Mouse (Mus musculus) cerebellum, postnatal 36 days (tissue): ENCODE results near the gene Crtac1.

ENCODE experiments used
- DNase-seq, 2 experiments: peaks; one replicate each; pipeline ENCODE4 v3.0.0; 2021 to 2022; ENCODE audit warnings: mixed read lengths in 2 of 2

The Crtac1 gene

DNA sequence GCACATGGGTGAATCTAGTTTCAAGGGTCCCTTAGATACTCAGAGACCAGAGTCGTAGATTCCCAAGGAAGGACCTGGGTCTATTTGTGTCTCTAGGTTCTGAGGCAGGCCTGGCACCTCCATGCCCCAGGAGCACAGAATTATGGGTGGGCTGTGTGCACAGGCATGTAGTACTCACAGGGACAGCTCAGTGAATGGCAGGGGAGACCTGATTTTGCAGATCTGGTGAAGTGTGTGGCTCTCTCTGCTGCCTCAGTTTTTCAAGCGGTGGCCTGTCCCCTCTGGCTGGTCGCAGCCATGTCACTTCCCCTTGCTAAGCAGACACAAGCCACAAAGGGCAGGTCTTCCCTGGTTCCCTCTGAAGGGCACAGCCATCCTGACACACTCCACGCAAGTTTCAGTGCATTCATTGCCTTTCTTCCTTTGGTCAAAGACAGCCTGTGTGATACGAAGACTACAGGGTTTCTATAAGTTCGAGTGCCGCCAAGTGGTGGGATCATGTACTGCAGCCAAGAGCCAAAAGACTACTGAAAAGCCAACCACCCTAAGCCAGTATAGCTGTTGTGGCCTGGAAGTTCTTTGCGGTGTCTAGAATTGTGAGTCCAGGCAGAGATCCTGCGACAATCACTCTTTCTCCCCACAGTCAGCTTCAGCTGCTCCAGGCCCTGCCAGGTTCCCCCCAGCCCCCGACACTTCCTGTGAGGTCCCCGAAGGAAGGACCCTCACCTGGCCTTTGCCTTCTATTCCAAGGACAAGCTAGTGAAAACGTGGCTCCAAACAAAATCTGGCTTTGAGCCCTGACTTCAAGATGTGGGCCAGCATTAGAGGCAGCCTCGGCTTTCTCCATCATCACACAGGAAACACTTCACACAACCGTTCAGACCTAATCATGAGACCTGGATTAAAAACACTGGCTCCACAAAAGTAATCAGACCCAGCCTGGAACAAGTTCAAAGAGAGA, 159.3 kb downstream of the Crtac1 start:
- peak; percentile 91 to 98 for DNase-seq

DNA sequence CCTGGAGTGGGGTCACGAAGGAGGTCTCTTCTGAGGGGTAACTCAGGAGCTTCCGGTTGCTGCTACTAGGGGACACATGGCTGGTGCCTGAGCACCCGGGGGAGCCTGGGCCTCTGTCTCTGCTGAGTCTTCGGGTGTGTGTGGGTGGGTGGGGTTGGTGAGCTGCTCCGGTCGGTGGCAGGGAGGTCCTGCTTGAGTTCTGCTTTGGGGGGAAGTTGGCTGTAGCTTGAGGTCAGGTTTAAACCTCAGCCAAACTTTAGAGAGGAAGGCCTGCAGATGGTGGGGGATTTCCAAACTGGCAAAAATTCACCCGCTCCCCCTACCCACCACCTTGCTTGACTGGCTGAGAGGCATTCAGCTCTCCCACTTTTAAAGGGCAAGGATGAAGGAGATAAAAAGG, 160.4 kb downstream of the Crtac1 start:
- peak in 1 of 2 experiments; percentile 20 for DNase-seq

DNA sequence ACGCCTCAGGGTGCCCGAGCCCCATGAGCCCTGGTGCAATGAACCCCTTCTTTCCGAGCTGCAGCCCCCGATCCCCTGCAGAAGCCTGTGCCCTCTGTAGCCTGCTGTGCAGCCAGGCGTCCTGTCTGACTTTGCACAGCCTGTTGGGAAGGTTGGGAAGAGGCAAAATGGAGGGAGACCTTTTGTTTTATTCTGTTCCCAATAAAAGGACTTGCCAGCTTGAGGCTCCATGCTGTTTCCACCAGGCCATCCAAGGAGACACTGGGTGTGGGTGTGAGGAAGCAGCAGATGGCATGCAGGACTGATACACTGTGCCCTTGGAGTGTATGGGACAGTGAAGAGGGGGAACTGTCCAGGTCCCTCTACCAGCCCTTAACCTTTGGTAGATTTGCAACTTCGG, 161.5 kb downstream of the Crtac1 start:
- peak; percentile 61 to 66 for DNase-seq

DNA sequence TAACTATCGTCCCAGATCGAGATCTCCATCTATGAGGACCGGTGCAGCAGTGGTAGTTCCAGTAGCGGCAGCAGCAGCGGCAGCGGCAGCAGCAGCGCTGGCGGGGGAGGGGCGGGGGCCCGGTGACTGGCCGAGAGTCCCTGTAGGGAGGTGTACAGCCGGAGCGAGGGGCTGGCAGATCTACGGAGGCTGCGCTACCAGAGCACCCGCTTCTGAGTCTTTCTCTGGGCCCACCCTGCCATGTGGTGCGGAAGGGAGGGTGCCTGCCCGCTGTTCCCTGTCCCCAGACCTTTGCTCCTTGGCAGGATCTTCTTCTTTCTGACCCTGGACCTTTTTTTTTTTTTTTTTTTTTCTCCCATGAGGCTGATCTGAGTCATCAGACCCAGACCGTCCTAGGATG, 163.2 kb downstream of the Crtac1 start:
- peak in 1 of 2 experiments; percentile 40 for DNase-seq

DNA sequence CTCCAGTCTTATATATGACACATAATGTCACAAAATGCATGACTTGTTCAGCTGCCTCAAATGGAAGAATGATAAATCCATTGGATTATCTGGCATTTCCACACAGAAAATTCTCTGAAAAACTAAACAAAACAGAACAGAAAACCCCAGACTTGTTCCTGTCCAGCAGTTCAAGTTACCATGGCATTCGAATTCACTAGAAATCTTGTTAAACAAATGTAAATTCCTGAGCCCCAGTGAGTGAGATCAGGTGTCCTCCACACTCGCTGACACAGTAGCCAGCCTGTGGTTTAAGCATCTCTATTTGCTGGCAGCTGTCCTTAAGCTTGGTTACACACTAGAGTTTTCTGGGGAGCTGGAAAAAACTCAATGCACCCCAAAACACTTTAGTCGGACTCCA, 168.1 kb downstream of the Crtac1 start:
- no peak for DNase-seq

DNA sequence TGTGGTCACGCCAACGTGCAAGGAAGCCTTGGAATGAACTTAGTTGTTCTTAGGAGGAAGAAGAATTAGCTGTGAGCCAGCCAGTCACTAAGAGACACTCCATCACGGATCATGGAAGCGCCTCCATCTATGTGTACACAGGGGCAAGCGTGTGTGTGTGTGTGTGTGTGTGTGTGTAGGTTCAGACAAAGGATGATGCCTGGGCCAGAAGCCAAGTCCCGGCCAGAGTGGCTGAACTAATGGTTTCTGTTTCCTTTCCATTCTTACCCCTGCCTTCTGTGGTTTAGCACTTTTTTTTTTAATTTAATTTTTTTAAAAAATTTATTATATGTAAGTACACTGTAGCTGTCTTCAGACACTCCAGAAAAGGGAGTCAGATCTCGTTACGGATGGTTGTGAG, 171.1 kb downstream of the Crtac1 start:
- DNase-seq = peak; percentile 23 to 43

DNA sequence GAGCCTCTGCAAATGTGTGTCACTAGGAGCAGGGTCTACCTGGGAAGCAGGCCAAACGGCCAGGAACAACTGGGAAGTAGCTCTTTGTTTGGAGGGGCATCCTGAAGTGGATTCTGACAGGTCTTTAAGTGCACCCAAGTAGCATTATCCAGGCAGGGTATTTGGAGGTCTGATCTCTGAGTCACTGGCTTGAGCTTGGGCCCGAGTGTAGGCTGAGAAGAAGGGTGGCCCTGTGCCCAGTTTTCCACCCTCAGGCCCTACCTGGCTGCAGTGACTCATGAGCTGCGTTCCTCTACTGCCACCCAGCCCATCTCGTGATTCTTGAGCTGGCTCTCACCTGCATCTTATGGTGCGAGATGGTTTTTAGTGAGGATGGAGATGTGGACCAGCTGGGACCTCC, 173.0 kb downstream of the Crtac1 start:
- peak; percentile 86 to 91 for DNase-seq

DNA sequence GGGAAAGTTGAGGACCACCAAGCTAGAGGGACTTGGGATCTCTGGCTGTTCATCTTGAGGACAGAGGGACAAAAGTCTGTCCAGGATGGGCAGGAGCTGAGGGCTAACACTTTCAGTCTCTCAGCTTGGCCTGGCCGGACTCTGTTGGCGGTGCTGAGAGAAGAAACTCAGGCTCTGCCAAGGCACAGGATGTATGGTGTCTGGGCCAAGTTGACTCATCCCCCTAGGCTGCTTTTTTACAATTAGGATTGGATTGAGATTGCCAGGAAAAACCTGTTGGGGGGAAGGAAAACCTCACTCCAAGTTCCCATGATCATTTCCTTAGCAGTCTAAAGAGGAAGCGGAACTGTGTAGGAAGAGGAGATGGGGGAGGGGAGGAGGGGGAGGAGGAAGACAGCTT, 173.6 kb downstream of the Crtac1 start:
- DNase-seq = peak; percentile 76 to 78

DNA sequence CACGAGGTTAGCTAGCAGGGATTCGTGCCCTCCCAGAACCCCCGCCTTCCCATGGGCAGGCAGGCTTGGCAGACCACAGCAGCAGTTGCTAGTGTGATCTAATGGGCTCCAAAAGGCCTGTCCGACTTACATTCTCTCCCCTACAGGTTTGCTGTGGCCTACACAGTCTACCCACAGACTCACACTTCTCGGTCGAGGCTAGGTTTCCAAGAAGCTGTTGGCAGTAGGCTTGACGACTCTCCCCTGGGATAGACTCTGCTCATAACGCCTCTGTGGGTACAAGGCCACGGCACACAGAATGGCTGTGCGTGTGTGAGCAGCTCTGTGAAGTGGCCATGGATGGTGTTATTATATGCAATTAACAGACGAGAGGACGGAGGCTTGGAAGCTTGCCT, 174.3 kb downstream of the Crtac1 start:
- no peak for DNase-seq

DNA sequence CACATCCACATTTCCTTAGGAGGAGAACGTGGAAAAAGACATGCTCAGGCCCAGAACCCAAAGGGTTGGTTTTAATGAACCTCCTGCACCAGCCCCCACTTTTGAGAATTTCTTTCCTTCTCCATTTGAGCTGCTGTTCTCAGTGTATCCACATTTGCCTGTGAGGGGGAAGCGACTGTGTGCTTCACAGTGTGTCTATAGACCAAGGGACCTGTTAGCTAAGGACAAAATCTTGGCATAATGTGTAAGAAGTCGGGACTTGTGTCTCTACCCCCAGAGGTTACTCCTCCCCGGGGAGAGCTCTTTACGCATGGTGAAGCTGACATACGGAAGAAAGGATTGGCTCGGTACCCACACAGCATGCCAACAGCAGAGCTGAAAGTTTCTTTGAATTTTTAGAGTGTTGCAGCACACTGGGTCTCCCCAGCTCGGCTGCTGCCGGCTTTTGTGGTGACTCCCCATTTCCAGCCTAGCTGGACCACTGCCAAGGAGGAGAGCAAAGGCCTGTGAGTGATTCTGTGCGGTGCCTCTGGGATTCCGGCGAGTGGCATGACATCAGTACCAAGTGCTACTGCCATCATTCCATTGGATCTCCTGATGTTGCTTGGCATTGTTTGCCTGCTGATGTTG, 174.9 kb downstream of the Crtac1 start:
- DNase-seq = peak; percentile 78 to 82

DNA sequence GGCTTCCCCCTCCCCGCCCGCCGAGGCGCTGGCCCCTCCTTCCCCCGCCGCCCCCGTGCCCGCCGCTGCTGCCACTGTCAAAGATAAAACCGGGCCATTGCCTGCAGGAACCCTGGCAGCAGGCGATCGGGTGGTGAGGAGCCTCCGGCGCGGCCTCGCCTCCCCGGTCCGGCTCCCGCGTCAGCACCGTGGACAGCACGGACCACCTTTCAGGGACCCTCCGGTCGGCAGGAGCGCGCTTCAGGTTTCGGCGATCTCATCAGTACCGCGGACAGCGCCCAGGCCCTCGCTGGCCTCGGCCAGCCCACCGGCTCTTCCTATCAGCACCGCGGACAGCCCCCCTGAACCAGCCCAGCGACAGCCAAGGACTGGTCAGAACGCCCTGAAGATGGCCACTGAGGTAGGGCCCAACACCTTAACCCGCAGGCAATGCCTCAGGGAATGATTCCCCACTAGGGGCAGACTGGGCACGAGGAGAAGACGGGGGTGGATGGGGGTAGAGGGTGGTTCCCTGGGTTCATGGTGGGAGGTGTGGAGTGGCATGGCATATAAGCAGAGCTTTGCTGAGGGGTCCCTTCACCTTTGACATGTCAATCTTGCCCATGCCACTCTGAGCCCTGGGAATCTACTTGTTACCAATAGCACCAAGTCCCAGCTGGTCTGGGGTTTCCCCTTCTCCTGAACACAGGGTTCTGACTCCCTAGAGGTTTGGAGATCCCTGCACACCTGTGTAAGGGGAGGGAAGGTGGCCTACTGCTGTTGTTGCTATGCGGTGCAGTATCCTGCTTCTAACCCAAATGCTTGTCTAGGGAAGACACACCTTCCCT, 175.6 kb downstream of the Crtac1 start:
- DNase-seq = peak; percentile 64 to 67

DNA sequence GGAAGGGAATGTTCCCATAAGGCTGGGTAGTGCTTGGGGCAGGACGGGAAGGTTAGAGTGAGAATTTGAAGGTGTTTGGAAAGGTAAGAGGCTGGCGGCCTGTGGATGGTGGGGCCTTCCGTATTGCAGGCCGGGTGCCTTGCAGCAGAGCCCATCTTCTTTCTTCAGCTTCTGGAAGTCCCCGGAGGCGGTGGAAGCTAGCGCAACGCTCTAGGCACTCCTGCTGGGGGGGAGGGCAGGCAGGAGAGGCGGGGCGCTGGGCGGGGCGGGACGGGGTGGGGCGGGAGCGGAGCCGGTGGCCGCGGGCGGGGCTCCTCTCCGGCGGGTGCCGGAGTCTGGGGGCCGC, 176.2 kb downstream of the Crtac1 start:
- DNase-seq = peak; percentile 64 to 70

DNA sequence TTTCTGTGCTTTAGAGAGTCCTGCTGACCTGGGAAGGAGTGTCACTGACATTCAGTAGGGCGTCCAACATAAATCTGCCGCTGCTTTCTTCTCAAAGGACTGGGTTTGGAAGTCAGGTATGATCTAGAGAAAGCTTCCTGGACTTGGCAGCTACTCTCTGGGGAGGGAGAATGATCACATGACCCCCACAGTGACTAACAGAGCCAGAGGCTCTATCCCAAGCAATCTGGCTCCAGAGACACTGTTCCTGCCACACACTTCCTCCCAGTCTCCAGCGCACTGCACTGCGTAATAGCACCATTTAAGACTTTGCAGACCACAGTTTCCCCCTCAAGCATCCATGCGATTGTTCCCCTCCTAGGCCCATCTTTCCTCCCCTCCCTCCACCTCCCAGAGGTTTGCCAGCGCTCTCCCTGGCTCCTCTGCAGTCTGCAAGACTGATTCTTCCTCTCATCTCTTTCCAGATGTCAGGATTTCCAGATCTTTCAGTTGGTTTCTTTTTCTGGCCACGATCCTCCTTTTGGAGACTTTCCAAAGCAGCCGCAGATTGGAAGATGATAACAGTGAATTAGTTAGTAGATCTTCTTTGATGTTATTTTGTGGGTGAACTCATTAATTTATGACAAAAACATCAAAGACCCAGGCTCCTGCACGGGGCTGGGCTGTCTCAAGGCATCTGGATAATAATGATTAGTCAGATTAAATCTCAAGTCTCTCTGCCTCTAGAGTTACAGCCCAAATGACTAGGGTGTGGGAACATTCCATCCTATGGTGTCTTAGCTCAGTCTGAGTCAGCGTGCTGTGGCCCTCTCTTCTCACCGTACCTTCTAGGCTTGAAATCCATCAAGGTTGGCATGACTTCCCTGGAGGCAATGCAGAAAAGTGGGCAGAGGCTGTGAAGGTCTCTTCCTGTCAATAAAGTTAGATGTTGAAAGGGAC, 181.3 kb downstream of the Crtac1 start:
- no peak for DNase-seq

DNA sequence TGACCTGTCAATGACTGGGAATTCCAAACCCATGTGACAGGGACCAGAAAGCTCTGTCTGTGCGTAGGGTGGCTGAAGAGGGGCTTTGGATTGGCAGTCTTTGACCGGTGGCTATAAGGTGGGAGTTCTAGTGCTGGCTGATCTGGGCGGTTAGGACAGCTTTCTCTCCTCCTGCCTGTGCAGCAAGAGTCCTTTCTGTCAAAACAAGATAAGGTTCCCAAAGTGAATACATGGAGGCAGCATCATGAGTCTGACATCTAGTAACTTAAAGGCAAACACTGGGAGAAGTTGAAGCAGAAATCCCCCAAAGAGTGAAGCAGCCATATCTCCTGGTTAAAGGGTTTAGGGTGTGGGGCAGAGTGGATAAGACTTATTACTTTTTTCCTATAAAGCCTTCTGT, 184.1 kb downstream of the Crtac1 start, which contains the start of gene Golga7b:
Gene Golga7b, plus strand, starts transcription at position 56 of the 400 bp plus-strand sequence.
- no peak for DNase-seq

DNA sequence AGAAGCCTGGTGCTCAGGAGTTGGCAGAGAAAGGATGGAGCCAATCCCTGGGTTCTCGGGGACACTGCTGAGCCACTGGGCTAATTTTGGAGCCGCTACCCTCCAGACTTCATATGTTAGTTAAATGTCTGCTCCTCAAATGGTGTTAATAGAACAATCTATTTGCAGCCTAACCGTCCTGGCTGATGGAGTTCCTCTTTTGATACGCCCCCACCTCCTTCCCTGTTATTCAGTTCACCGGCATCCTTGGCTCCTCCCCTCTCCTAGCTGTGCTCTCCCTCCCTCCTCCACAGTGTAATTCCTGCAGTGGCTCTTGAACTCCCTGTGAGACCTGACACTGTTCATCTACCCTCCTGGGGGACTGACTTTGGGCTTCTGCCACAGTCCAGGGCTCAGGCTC, 185.0 kb downstream of the Crtac1 start:
- DNase-seq = no peak

DNA sequence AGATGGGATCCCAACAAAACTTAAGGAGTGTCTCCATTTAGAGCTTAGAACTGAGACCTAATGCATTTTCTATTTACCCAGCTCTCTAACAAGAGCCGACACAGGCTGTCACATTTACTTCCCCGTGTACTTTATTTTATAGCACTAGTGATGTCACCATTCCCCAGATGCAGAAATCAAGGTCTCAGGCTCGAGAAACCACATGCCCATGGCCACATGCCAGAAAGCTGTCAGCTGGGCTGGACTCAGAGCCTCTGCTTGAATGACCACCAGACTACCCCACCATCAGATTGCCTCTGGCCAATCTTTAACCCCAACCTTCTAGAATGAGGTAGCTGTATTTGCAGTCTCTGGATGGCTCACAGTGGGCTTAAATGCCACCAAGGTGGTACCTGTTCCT, 188.2 kb downstream of the Crtac1 start:
- DNase-seq = no peak

DNA sequence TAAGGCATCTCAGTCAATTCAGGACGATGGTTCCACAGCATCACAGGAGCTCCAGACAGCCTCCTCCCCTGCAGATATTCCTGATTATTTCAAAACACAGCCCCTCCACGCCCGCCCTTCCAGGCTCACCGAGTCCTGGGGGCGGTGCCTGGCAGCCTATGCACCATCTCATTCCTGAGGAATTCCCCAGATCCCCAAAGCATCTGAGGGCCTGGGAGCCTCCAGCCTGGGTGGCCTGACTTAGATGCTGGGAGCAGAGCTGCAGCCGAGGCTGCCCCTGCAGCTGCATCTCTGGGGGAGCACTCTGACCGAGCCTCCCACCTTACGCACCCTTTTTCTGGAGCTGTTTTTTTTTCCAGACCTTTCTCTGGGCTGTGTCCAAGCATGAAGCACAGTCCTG, 190.7 kb downstream of the Crtac1 start:
- no peak for DNase-seq

DNA sequence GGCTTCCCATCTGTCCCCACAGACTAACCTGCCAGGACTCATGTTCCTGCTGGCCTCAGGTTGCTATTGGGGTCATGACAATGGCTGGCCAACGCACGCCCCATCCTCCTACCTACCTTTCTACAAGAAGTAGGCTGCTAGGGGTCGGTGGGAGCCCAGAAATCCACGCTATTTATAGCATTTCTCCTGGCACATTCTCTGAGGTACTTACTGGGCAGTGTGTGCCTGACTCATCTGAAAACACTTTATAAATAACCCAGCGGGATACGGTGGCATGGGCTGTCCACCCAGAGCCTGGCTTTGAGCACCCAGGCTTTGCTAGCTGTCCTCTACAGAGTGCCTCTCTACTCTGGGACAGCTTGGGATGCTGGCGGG, 193.3 kb downstream of the Crtac1 start:
- DNase-seq = no peak

DNA sequence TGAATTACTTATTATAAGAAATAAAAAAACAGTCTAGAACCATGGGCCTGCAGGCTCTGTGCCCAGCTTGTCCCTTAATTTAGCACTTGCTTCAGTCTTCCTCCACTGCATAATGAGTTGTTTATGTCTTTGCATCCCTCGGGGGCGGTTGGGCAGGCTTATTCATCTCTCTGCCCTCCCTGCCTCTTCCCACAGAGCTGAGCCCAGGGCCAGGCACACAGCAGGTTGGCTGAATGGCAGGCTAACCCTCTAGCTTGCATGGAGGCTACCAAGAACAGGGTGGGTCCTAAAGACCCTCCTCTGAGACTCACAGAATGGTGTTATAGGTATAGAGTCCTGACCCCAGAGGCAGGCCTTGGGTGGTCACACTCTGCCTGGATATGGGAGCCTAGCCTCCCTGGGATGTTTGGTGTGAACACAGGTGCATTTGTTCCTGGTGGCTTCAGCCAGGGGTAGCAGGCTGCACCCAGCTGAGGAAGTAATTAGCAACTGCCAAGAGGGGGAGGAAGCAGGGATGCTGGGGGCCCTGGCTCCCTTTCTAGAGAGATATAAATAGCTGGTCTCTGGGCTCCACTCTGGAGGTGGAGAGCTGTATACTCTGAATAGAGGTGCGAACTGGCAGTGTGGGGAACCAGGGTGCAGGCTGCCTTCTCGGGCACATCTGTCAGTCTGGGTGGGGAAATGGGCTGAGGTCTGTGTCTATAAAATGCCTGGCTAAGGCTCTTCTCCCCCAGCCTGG, 193.8 kb downstream of the Crtac1 start:
- peak in 1 of 2 experiments; percentile 15 for DNase-seq
